Mouse (Mus musculus) liver, embryonic 14.5 days (tissue): ENCODE data around the gene Heatr3.

Experiments used
- CTCF ChIP-seq: IDR thresholded peaks from 2 replicates; pipeline ENCODE4 v1.5.1; 2016; ENCODE audit warnings: antibody characterized with exemption, low read depth, control low read depth
- EP300 ChIP-seq: IDR thresholded peaks from 2 replicates; pipeline ENCODE4 v1.6.1; 2016; ENCODE audit warnings: antibody characterized with exemption, low read depth

GRCm38 (mm10) chr8:88207121-88207821 is 69.6 kb downstream of the Heatr3 start:
- TF ChIP-seq CTCF: no peak
- TF ChIP-seq EP300: no peak
